Mouse (Mus musculus) liver, embryonic 12.5 days (tissue): ENCODE results near the gene Vps29. TPM values are rescaled to one million over a fixed set of nuclear protein-coding genes. Genes with fewer than 3 reads are reported as not detected.

ENCODE experiments used
- ATAC-seq: fragments of 200-750 bp; cut with Nextera tagmentation; 2 replicates; pipeline ENCODE4 v1.8.0; 2017; ENCODE audit warnings: moderate number of reproducible peaks, mild to moderate bottlenecking, moderate library complexity
- H3K27ac ChIP-seq: fragments of 300-500 bp; sonication (generic); 2 replicates; pipeline ENCODE4 v1.5.1; 2016; ENCODE audit warnings: mild to moderate bottlenecking
- H3K27me3 ChIP-seq: fragments of 300-500 bp; sonication (generic); replicated peaks from 2 replicates; pipeline ENCODE4 v1.6.1; 2016; ENCODE audit warnings: mild to moderate bottlenecking, moderate library complexity
- H3K36me3 ChIP-seq: fragments of 300-500 bp; sonication (generic); 2 replicates; pipeline ENCODE4 v1.6.1; 2016; ENCODE audit warnings: mild to moderate bottlenecking, moderate library complexity
- H3K4me1 ChIP-seq: fragments of 300-500 bp; sonication (generic); 2 replicates; pipeline ENCODE4 v1.6.1; 2016
- H3K4me2 ChIP-seq: fragments of 300-500 bp; sonication (generic); 2 replicates; pipeline ENCODE4 v1.6.1; 2016; ENCODE audit warnings: mild to moderate bottlenecking, moderate library complexity
- H3K4me3 ChIP-seq: fragments of 300-500 bp; sonication (generic); 2 replicates; pipeline ENCODE4 v1.5.1; 2016; ENCODE audit warnings: mild to moderate bottlenecking, moderate library complexity
- H3K9ac ChIP-seq: fragments of 300-500 bp; sonication (generic); 2 replicates; pipeline ENCODE4 v1.6.1; 2016; ENCODE audit warnings: mild to moderate bottlenecking, moderate library complexity
- H3K9me3 ChIP-seq: fragments of 300-500 bp; sonication (generic); replicated peaks from 2 replicates; pipeline ENCODE4 v1.6.1; 2016; ENCODE audit warnings: mild to moderate bottlenecking, moderate library complexity
- WGBS: fragments of 180-500 bp; shearing (Covaris S2); methylation state at CpG from one replicate; pipeline ENCODE4 v1.1.7; 2016; ENCODE audit not compliant: insufficient replicate concordance; 5-methylcytosine and 5-hydroxymethylcytosine counted together
- polyA plus RNA-seq: library from polyadenylated mRNA; unstranded; fragments of >200 nt; fragmentation: Nextera tagmentation; extraction: Ambion mirVana; gene quantifications from 2 replicates; pipeline ENCODE4 v1.2.1, GENCODE M21; 2016

The Vps29 gene
- polyA plus RNA-seq, 1 experiment from 2014 or later, result 137 TPM

DNA sequence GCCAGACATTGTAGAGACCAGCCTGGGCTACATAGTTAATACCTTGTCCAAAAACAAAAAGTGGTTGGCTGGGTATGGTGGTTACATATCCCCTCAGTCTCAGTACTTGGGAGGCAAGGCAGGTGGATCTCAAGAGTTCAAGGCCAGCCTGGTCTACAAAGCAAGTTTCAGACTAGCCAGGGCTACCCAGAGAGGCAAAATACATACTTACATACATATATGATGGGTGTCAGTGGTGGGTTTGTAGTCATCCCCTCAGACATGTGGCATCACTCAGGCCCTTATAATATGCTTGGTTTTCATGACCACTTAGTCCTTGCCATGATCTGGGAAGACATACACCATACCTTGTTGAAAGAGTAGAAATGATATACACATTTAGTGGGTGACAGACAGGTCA is 36.5 kb downstream of the Vps29 start:
- Histone ChIP-seq H3K9ac (no peak overlapping the region), H3K27me3 (no peaks in the 10 kb centered on the region), H3K4me3 (no peak overlapping the region), H3K27ac (no peak overlapping the region), H3K9me3 (no peaks in the 10 kb centered on the region), H3K4me1 (peaks cover 28% of the 10 kb centered on the region), H3K4me2 (no peak overlapping the region), H3K36me3 (peaks cover 12% of the 10 kb centered on the region)
- ATAC-seq, result no peak

DNA sequence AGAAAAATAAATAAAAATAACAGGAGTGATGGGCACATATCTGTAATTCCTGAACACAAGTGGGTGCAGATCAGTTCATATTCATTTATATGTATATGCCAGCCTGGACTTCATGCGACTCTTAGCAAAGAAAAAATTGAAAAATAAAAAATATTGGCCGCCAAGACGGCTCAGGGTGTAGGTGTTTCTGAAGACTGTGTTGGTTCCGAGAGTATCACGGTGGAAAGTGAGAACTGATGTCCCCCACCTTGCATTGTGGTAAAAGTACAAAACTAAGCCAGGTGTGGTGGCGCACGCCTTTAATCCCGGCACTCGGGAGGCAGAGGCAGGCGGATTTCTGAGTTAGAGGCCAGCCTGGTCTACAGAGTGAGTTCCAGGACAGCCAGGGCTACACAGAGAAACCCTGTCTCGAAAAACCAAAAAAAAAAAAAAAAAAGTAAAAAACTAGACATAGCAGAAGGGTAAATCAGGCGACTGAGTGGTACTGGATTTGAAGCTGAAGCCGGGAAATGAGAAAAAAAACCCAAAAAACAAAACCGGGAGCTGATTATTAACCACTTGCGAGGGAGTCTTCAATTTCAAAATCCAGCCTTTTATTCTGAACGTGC is 37.1 kb downstream of the Vps29 start:
- peak overlapping the region; percentile 93 for H3K4me2 ChIP-seq
- ATAC-seq, result peak; percentile 4; the same call in 1 of the 2 replicates
- no peaks in the 10 kb centered on the region for H3K27me3 ChIP-seq
- no peak overlapping the region for H3K27ac ChIP-seq
- no peak overlapping the region for H3K9ac ChIP-seq
- H3K36me3 ChIP-seq, result peaks cover 13% of the 10 kb centered on the region
- H3K4me1 ChIP-seq, result peaks cover 28% of the 10 kb centered on the region
- no peaks in the 10 kb centered on the region for H3K9me3 ChIP-seq
- WGBS, result 46% methylated on average over 16 of the region's 16 CpGs
- H3K4me3 ChIP-seq, result peak overlapping the region; percentile 86

DNA sequence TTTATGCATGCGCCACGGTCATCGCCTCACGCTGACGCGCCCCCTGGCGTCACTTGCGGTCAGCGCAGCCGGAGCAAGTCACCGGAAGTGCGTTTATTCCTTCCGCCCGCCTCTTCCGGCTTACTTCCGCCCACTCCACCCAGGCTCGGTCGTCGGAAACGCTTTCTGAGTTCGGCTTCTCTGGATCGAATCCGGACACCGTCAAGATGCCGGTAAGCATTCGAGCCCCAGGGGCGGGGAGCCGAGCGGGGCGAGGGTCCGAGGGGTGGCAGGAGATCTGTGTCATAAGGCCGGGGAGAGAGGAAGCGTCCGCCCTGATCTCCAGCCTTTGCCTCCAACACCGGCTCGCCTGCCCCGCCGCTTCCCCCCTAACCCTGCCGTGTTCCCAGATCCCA is 37.6 kb downstream of the Vps29 start, which contains the start of gene Arpc3:
Gene Arpc3 (plus strand): TSS at position 93 of the 395 bp plus-strand sequence.
- Histone ChIP-seq H3K27me3 (no peaks in the 10 kb centered on the region), H3K4me1 (peaks cover 28% of the 10 kb centered on the region), H3K9me3 (no peaks in the 10 kb centered on the region), H3K27ac (peak within 1 kb of the TSS; percentile 74), H3K4me3 (peak within 1 kb of the TSS; percentile 86), H3K4me2 (peak within 1 kb of the TSS; percentile 93), H3K9ac (peak within 1 kb of the TSS; percentile 88), H3K36me3 (peaks cover 18% of the 10 kb centered on the region)
- WGBS, result under 1% methylated on average over 39 of the region's 39 CpGs
- ATAC-seq, result peak; percentile 87

DNA sequence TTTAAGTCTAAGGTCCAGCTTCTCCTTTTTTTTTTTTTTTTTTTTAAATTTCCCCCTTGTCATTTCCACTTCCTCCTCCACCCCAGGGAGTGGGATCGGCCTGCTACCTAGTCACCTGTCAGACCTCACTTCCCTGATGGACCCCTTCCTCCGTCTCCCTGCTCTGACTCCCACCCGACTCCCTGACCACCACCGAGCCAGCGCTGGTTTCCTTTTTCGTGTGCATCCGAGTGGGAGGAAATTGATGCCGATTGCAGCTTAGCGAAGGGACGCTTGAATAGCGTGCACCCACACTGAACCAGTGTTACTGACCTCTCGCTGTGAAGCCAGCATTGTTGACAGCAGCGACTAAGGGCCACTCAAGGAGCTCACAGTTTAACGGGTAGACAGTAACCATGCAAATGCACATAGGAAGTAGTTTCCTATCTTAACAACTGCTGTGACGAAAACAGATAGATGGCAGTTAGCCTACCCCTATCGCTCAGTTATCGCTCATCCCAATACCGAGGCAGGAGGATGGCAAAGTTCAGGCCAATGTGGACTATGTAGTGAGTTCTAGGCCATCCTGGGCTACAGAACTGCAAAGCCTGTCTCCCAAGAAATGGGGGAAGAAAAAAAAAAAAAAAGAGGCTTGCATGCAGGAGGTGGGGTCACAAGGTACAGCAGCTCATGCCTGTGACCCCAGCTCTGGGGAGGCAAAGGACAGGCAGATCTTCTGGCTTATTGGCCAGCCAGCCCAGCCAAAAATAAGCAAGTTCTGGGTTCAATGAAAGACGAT is 38.2 kb downstream of the Vps29 start:
- H3K27ac ChIP-seq, result peak overlapping the region; percentile 74
- no peaks in the 10 kb centered on the region for H3K27me3 ChIP-seq
- peaks cover 28% of the 10 kb centered on the region for H3K4me1 ChIP-seq
- H3K4me2 ChIP-seq, result peak overlapping the region; percentile 93
- H3K4me3 ChIP-seq, result peak overlapping the region; percentile 86
- WGBS, result 3% methylated on average over 19 of the region's 19 CpGs
- peaks cover 24% of the 10 kb centered on the region for H3K36me3 ChIP-seq
- no peaks in the 10 kb centered on the region for H3K9me3 ChIP-seq
- peak; percentile 54 for ATAC-seq
- H3K9ac ChIP-seq, result peak overlapping the region; percentile 88

DNA sequence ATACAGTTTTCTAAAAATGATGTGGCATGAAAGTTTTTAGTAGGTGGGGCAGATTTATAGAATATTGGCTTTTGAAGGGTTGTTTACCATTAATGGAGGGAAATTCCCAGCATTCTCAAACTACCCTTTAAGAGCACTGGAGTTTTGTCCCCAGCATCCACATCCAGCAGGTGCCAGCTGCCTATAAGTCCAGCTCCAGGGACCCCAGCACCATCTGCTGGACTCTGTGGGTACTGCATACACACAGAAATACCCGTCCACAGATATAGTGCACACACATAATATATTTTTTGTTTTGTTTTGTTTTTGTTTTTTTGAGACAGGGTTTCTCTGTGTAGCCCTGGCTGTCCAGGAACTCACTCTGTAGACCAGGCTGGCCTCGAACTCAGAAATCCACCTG is 39.7 kb downstream of the Vps29 start:
- Histone ChIP-seq H3K27ac (no peak overlapping the region), H3K4me3 (no peak overlapping the region), H3K27me3 (no peaks in the 10 kb centered on the region), H3K4me2 (no peak overlapping the region), H3K4me1 (peaks cover 30% of the 10 kb centered on the region), H3K9ac (no peak overlapping the region), H3K9me3 (no peaks in the 10 kb centered on the region), H3K36me3 (peaks cover 38% of the 10 kb centered on the region)
- 29% methylated on average over 2 of the region's 2 CpGs for WGBS
- no peak for ATAC-seq

DNA sequence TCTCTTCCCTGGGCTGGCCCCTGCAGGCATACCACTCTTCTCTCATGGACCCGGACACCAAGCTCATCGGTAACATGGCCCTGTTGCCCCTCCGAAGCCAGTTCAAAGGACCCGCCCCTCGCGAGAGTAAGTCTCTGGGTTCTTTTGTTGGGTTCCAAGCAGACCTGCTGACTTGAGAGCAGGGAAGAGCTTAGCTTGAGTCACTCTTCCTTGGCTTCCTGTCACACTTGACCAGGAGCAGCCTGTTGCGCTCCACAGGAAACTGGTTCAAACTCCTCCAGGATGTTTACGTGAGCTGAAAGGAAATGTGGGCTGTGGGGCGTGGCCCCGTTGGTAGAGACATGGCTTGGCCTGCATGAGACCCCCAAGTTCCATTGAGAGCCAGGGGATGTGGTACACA is 42.6 kb downstream of the Vps29 start:
- H3K4me3 ChIP-seq, result no peak overlapping the region
- H3K9ac ChIP-seq, result no peak overlapping the region
- WGBS, result 60% methylated on average over 10 of the region's 10 CpGs
- H3K27me3 ChIP-seq, result no peaks in the 10 kb centered on the region
- no peak overlapping the region for H3K4me2 ChIP-seq
- no peaks in the 10 kb centered on the region for H3K9me3 ChIP-seq
- peaks cover 67% of the 10 kb centered on the region for H3K36me3 ChIP-seq
- H3K27ac ChIP-seq, result no peak overlapping the region
- peaks cover 32% of the 10 kb centered on the region for H3K4me1 ChIP-seq
- no peak for ATAC-seq

DNA sequence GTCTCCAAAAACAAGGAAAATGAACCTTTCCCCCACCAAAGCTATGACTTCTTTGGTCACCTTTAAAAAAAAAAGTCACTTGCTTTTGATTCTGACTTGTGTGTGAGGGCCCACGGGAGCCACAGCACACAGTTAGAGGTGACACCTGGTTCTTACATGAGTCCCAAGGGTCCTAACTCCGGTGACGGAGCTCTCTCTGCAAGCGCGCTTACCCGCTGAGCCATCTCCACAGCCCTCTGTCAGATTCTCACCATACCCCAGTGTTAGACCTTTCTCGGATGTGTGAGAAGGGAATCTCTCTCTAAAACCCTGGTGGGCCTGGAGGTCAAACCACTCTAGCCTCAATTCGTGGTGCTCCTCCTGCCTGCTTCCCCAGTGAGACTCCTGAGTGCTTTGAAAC is 43.3 kb downstream of the Vps29 start:
- Histone ChIP-seq H3K27ac (no peak overlapping the region), H3K4me2 (no peak overlapping the region), H3K9ac (no peak overlapping the region), H3K9me3 (no peaks in the 10 kb centered on the region), H3K27me3 (no peaks in the 10 kb centered on the region), H3K36me3 (peaks cover 74% of the 10 kb centered on the region), H3K4me3 (no peak overlapping the region), H3K4me1 (peaks cover 30% of the 10 kb centered on the region)
- no peak for ATAC-seq
- WGBS, result 83% methylated on average over 8 of the region's 8 CpGs

DNA sequence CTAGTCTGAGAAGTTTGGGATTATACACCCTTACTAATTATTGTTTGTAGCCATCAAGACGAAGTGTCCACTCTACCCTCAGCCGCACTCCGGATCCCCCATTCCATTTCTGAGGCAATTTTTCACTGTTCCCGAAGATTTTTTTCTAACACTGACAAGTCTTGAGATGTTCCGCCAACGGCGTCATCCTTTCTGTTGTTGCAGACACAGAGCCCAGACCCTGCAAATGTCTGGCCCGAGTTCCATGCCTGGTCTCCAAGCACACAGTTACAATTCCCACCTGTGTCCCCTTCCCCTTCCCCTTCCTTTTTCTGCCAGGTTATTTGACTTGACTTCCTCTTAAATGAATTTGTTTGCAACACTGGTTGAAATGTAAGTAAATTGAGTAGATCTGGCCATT is 45.7 kb downstream of the Vps29 start:
- Histone ChIP-seq H3K4me1 (peaks cover 9% of the 10 kb centered on the region), H3K36me3 (peaks cover 90% of the 10 kb centered on the region), H3K27ac (no peak overlapping the region)

DNA sequence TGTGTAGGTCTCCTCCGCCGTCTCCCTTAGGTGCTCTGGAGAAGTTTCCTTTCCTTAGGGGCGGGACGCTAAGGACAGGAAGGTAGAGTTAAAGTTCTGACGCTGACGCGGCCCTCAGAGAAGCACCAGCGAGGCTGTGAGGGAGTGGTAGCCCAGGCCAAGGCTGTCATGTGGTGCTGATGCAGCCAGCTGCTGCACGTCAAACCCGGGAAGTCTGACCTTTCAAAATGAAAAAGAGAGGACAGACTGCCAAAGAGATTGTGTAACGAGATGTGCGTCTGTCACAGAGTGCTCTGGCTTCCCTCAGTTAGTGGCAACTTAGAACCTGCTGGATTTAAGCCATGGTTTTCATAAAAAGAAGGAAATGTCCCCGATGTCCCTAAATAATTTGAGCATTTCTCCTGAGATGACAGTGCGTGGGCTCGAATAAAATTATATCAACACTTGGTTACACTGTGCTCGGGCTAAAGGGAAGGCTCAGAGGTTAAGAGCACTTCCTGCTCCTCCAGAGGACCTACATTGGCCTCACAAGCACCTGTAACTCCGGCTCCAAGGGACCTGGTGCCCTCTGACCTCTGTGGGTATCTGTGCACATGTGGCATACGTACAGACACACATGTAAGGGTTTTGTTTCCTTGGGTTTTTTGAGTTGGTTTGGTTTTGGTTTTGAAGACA is 46.6 kb downstream of the Vps29 start:
- H3K27me3 ChIP-seq, result no peaks in the 10 kb centered on the region
- no peak overlapping the region for H3K4me3 ChIP-seq
- H3K9ac ChIP-seq, result no peak overlapping the region
- 78% methylated on average over 18 of the region's 18 CpGs for WGBS
- H3K4me2 ChIP-seq, result no peak overlapping the region
- H3K27ac ChIP-seq, result no peak overlapping the region
- peak; percentile 36; the same call in 1 of the 2 replicates for ATAC-seq
- no peaks in the 10 kb centered on the region for H3K9me3 ChIP-seq
- H3K36me3 ChIP-seq, result peaks cover 94% of the 10 kb centered on the region
- H3K4me1 ChIP-seq, result peaks cover 9% of the 10 kb centered on the region

More for the DNA sequence above, 45.7 kb downstream of the Vps29 start:
- 89% methylated on average over 8 of the region's 8 CpGs for WGBS
- Histone ChIP-seq H3K4me2 (no peak overlapping the region), H3K9ac (no peak overlapping the region), H3K4me3 (no peak overlapping the region), H3K27me3 (no peaks in the 10 kb centered on the region), H3K9me3 (no peaks in the 10 kb centered on the region)
- ATAC-seq, result no peak

DNA sequence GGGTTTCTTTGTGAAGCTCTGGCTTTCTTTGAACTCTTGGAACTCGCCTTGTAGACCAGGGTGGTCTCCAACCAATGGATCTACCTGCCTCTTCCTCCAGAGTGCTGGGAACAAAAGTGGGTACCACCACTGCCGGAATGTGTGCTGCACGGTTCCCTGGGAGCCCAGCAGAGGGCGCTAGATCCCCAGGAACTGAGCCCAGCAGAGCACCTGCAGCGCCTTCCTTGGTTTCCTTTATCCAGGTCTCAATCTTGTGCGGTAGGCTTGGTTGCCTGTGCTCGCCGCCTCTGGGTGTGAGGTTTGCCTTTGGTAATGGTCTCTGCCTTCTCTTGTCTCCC is 47.1 kb downstream of the Vps29 start:
- 0 out of 2 replicates have a peak, but pooled peaks have one; percentile 36 for ATAC-seq
- peaks cover 99% of the 10 kb centered on the region for H3K36me3 ChIP-seq
- H3K27ac ChIP-seq, result no peak overlapping the region
- H3K4me3 ChIP-seq, result no peak overlapping the region
- H3K9ac ChIP-seq, result no peak overlapping the region
- WGBS, result 37% methylated on average over 8 of the region's 8 CpGs
- no peaks in the 10 kb centered on the region for H3K9me3 ChIP-seq
- peaks cover 9% of the 10 kb centered on the region for H3K4me1 ChIP-seq
- no peak overlapping the region for H3K4me2 ChIP-seq
- no peaks in the 10 kb centered on the region for H3K27me3 ChIP-seq

DNA sequence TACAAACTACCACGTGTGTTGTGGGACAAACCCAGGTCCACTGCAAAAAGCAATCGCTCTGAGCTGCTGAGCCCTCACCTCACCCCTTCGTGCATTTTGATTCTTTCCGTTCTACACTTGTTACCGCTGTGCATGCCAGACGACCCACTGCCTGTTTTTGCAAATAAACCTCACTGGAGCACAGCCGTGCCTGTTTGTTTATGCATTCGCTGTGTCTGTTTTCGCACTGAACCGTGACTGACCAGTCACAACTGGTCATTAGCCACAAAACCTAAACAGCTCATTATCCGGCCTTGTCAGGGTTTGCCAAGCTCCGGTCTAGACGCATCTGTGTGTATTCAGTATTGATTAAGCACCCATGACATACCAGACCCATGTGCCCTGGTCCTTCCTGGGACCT is 48.0 kb downstream of the Vps29 start:
- Histone ChIP-seq H3K27me3 (no peaks in the 10 kb centered on the region), H3K36me3 (peaks cover 99% of the 10 kb centered on the region), H3K4me2 (no peak overlapping the region), H3K27ac (no peak overlapping the region), H3K9me3 (0 out of 2 replicates have a peak, but pooled peaks cover 4% of the 10 kb centered on the region), H3K4me3 (no peak overlapping the region), H3K9ac (no peak overlapping the region), H3K4me1 (peaks cover 9% of the 10 kb centered on the region)
- WGBS, result 86% methylated on average over 13 of the region's 13 CpGs
- no peak for ATAC-seq

DNA sequence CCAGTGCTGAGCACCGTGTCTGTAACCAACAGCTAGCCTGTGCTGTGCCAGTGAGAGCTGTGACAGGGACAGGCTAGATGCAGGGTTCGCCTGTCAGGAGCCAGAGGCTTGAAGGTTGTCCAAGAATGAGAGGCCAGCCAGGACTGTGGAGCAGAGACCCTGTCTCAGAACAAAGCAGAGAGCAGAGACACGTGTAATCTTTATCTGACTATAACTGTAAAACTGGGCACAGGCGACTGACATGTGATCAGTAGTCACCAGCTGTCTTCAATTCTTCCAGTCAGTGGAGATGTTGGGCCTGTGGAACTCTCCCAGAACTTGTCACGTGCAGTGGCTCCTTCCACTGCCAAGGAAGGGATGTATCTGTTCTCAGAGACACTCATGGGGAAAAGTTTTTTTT is 48.6 kb downstream of the Vps29 start:
- peaks cover 98% of the 10 kb centered on the region for H3K36me3 ChIP-seq
- H3K4me1 ChIP-seq, result peaks cover 9% of the 10 kb centered on the region
- H3K4me3 ChIP-seq, result no peak overlapping the region
- ATAC-seq, result no peak
- no peak overlapping the region for H3K27ac ChIP-seq
- no peak overlapping the region for H3K4me2 ChIP-seq
- H3K9me3 ChIP-seq, result 0 out of 2 replicates have a peak, but pooled peaks cover 4% of the 10 kb centered on the region
- H3K27me3 ChIP-seq, result no peaks in the 10 kb centered on the region
- WGBS, result 77% methylated on average over 5 of the region's 5 CpGs
- H3K9ac ChIP-seq, result no peak overlapping the region
